Mouse (Mus musculus): ENCODE measurements around the gene Vrk2.

The Vrk2 gene

GRCm38 (mm10) chr11:26551551-26551950 lies 42.2 kb downstream of the Vrk2 start:
- DNase-seq (ENCODE audit: low read depth, low spot score), result no peak

GRCm38 (mm10) chr11:26537816-26538215 lies 56.0 kb downstream of the Vrk2 start:
- no peak for DNase-seq (ENCODE audit: low read depth, low spot score)

- no peak for DNase-seq (ENCODE audit: low read depth, low spot score)
These were observed 60.0 kb downstream of the Vrk2 start for GRCm38 (mm10) chr11:26533828-26534119.

- no peak for DNase-seq (ENCODE audit: low read depth, low spot score)
These were observed 60.6 kb downstream of the Vrk2 start for GRCm38 (mm10) chr11:26532994-26533827.

DNA sequence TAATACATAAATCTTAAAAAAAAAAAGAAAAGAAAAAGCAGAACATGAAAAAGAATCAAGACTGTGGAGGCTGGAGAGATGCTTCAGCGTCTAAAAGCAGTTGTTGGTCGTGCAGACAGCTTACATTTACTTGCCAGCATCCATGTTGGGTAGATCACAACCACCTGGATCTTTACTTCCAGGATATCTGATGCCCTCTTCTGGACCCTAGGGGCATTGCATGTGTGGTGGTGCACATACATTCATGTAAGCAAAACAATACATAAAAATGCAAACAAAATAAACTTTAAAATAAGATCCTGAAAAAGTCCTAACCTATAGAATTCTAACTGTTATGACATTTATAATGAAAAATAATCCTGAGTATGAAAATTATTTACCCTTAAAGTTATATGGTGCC lies 66.9 kb downstream of the Vrk2 start:
- DNase-seq (ENCODE audit: low read depth, low spot score), result peak; percentile 5

GRCm38 (mm10) chr11:26518991-26519390 lies 74.8 kb downstream of the Vrk2 start:
- DNase-seq (ENCODE audit: low read depth, low spot score), result no peak

DNA sequence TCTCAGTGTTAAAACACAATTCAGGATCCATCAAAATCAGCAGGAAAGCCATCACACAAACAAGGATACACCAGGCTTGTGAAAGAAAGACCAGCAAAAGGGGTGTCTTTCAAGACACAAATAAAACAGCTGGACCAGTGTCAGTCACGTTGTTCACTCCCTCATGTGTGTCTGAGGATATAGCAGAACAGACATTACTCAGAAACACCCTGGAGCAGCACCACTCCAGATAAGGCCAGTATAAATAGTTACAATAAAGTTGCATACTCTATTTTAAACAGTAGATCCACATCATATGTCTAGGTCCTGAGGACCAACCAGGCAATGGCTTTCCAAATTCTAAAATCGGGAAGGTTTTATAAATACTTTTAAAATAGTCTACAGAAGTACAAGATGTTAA lies 77.7 kb downstream of the Vrk2 start:
- DNase-seq (ENCODE audit: low read depth, low spot score), result no peak

DNA sequence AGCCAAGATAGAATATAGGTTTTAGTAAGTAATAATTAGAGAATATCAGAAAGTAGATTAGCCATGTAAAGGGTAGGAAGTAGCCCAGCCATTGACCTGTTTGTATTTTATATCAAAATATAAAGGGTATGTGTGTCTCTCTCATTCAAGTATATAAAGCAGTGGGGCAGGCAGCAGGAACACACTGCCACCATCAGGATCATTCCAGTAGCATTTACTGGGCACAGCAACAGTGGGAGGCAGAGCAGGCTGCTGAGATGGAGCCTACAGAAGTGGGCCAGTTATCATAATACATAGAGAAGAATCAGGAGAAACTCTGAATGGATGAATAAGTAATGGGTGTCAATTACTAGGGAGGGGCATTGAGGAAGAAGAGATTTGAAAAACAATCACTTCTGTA lies 80.1 kb downstream of the Vrk2 start:
- no peak for DNase-seq (ENCODE audit: low read depth, low spot score)

- no peak for DNase-seq (ENCODE audit: low read depth, low spot score)
These were observed 97.8 kb downstream of the Vrk2 start for GRCm38 (mm10) chr11:26495951-26496350.

- no peak for DNase-seq (ENCODE audit: low read depth, low spot score)
These were observed 103.9 kb downstream of the Vrk2 start for GRCm38 (mm10) chr11:26489761-26490466.

DNA sequence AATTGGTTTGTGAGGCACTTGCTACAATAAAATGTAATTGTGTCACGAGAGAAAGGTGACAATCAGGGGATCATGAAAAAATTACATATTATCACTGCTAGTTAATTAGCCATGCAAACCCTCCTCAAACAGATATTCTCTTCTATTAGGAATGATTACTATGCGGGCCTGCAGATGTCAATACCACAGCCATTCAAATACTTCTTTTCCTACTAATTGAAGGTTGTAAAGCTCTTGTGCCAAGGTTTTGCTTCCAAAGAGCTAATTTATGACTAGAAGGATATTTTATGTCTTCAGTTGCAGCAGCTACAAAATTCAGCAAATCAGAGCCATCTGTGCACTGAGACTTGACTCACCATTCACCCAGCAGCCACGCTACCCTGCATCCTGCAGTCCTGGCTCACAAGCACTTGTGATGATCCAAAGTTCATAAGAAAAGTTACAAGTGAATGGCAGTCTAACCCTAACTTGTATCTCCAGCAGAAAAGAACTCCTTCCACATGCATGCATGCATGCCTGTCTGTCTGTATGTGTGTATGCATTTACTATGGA lies 112.0 kb downstream of the Vrk2 start:
- DNase-seq (ENCODE audit: low read depth, low spot score), result no peak

DNA sequence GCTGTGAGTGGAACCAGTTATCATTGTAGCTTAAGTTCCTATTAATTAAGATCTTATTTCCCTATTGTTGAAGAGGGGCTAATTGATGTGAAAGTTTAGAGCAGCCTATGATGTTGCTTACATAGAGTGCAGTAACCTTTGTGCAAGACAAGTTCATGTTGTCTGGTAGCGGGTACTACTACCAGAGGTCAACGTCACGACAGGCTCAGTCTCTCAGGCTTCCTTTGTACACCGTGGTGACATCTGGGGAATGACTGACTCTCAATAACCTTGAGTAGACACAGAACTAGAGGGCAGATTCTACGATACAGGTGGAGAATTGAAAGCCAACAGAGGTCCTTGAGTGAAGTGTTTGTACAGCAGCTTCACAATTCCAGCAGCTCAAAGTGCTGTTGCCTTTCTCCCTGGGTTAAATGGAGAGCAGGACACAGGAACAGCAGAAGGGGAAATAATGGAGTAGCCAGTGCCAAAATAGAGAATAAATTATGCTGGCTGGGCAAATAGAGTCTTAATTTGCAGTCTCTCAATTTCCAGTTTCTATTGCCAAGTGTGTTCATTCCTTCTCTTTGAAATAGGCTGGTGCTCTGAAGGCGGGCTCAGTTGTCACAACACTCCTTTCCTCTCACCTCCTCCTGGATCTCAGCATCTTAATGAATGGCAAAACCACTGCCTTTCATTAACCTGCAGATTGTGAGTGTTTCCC lies 116.6 kb downstream of the Vrk2 start:
- no peak for DNase-seq (ENCODE audit: low read depth, low spot score)

GRCm38 (mm10) chr11:26454081-26454480 lies 139.7 kb downstream of the Vrk2 start:
- DNase-seq (ENCODE audit: low read depth, low spot score), result no peak

- DNase-seq (ENCODE audit: low read depth, low spot score), result no peak
These were observed 141.1 kb downstream of the Vrk2 start for GRCm38 (mm10) chr11:26452693-26453092.

- no peak for DNase-seq (ENCODE audit: low read depth, low spot score)
These were observed 142.6 kb downstream of the Vrk2 start for GRCm38 (mm10) chr11:26451228-26451627.

- DNase-seq (ENCODE audit: low read depth, low spot score), result no peak
These were observed 143.2 kb downstream of the Vrk2 start for GRCm38 (mm10) chr11:26450636-26451035.

- no peak for DNase-seq (ENCODE audit: low read depth, low spot score)
These were observed 144.0 kb downstream of the Vrk2 start for GRCm38 (mm10) chr11:26449789-26450188.

GRCm38 (mm10) chr11:26444374-26444773 lies 149.4 kb downstream of the Vrk2 start:
- DNase-seq (ENCODE audit: low read depth, low spot score), result no peak

GRCm38 (mm10) chr11:26441121-26441520 lies 152.7 kb downstream of the Vrk2 start:
- DNase-seq (ENCODE audit: low read depth, low spot score), result no peak

GRCm38 (mm10) chr11:26437818-26438217 lies 156.0 kb downstream of the Vrk2 start:
- DNase-seq (ENCODE audit: low read depth, low spot score), result peak; percentile 34

- no peak for DNase-seq (ENCODE audit: low read depth, low spot score)
These were observed 159.6 kb downstream of the Vrk2 start for GRCm38 (mm10) chr11:26434229-26434628.

- no peak for DNase-seq (ENCODE audit: low read depth, low spot score)
These were observed 172.3 kb downstream of the Vrk2 start for GRCm38 (mm10) chr11:26421472-26421871.
